Mouse (Mus musculus) G1E (cell line): ENCODE data around the gene Ap3d1.

Experiments used
- CTCF ChIP-seq: IDR thresholded peaks from 2 replicates; pipeline ENCODE4 v1.5.1; 2012; ENCODE audit warnings: low read depth, low read length, inconsistent platforms, mixed read lengths
- GATA1 ChIP-seq: IDR thresholded peaks from 2 replicates; pipeline ENCODE4 v1.6.1; 2012; ENCODE audit warnings: borderline replicate concordance, low read length, inconsistent platforms, mixed read lengths
- GATA2 ChIP-seq: IDR thresholded peaks from 2 replicates; pipeline ENCODE4 v1.6.1; 2012; ENCODE audit warnings: low read depth, low read length, inconsistent platforms, borderline replicate concordance
- POLR2AphosphoS5 ChIP-seq: IDR thresholded peaks from 2 replicates; pipeline ENCODE4 v1.6.1; 2012; ENCODE audit warnings: low read depth, low read length, inconsistent platforms; ENCODE audit not compliant: insufficient replicate concordance
- TAL1 ChIP-seq: conservative IDR thresholded peaks from 2 replicates; pipeline ENCODE4 v1.6.1; 2012; ENCODE audit warnings: low read depth, low read length, inconsistent platforms, mixed read lengths

- TF ChIP-seq CTCF (no peak), GATA2 (no peak), TAL1 (no peak), GATA1 (no peak), POLR2AphosphoS5 (no peak)
Measured at GRCm38 (mm10) chr10:80744262-80744661, 2.2 kb upstream of the Ap3d1 start.
